Mouse (Mus musculus): Measurements from ENCODE around the gene Isl2. TPM values are rescaled to one million over a fixed set of nuclear protein-coding genes. Genes with fewer than 3 reads are reported as not detected.

The Isl2 gene
- polyA plus RNA-seq, 1 experiment from 2014 or later: not detected

DNA sequence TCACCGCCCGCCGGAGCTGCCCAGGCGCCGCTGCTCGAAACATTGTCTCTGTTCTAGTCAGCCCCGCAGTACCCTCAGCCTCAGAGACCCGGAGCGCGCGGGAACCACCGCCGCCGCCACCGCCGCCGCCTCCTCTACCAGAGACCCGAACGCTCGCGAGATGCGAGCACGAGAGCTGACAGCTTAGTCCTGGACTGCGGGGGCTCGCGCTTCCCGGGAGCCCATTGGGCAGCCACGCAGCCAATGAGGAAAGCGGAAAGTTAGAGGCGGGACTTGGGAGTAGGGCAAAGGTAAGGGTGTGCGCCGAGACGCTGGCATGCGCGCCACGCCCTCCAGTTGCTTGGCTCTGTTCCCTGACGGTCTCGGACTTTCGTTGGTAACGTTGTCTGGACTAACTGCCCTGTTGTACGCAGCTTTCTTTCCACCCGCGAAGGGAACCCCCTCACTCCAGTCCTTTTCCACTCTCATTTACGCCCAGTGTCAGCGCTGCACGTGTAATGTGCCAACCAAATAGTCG lies 26.4 kb upstream of the Isl2 start, which contains the start of gene Etfa:
Gene Etfa, minus strand, starts transcription at position 217 of the 517 bp plus-strand sequence.
- peak within 1 kb of the TSS; percentile 69 for H3K9ac ChIP-seq (ENCODE audit: low read depth, low read length)
- peak within 1 kb of the TSS; percentile 85 for H3K27ac ChIP-seq
- under 1% methylated on average over 47 of the region's 47 CpGs for WGBS
- no peaks in the 10 kb centered on the region for H3K36me3 ChIP-seq (ENCODE audit: insufficient read depth, low read length)
- ATAC-seq (replicated peaks; ENCODE audit: low FRiP score, low read depth) (peak; percentile 99), DNase-seq (ENCODE audit: low spot score) (peak; percentile 98)
- no peaks in the 10 kb centered on the region for H3K27me3 ChIP-seq (ENCODE audit: insufficient read depth, low read length)
- peak within 1 kb of the TSS; percentile 61 for H3K4me2 ChIP-seq (ENCODE audit: low read length)
- peak within 1 kb of the TSS; percentile 57 for H3K4me3 ChIP-seq (replicated peaks; ENCODE audit: low read depth, low read length)
- TF ChIP-seq CTCF (IDR thresholded peaks at IDR 0.05; ENCODE audit: low read depth): no peak
- H3K9me3 ChIP-seq (replicated peaks; ENCODE audit: low read length): no peaks in the 10 kb centered on the region
- 0 out of 2 replicates have a peak, but pooled peaks cover 4% of the 10 kb centered on the region for H3K4me1 ChIP-seq (replicated peaks; ENCODE audit: insufficient read depth, low read length)

GRCm38 (mm10) chr9:55525716-55526115 lies 12.8 kb upstream of the Isl2 start:
- Histone ChIP-seq H3K27me3 (ENCODE audit: insufficient read depth, low read length) (no peaks in the 10 kb centered on the region), H3K4me2 (ENCODE audit: low read length) (no peak overlapping the region), H3K9ac (ENCODE audit: low read depth, low read length) (no peak overlapping the region), H3K4me1 (replicated peaks; ENCODE audit: insufficient read depth, low read length) (no peaks in the 10 kb centered on the region), H3K36me3 (ENCODE audit: insufficient read depth, low read length) (no peaks in the 10 kb centered on the region), H3K4me3 (replicated peaks; ENCODE audit: low read depth, low read length) (no peak overlapping the region), H3K9me3 (replicated peaks; ENCODE audit: low read length) (no peaks in the 10 kb centered on the region), H3K27ac (no peak overlapping the region)
- no peak for DNase-seq (ENCODE audit: low spot score)
- TF ChIP-seq CTCF (IDR thresholded peaks at IDR 0.05; ENCODE audit: low read depth): peak; percentile 53
- no peak for ATAC-seq (replicated peaks; ENCODE audit: low FRiP score, low read depth)
- 50% methylated on average over 4 of the region's 4 CpGs for whole genome bisulfite sequencing

GRCm38 (mm10) chr9:55535907-55536306 lies 2.6 kb upstream of the Isl2 start:
- Histone ChIP-seq H3K9me3 (replicated peaks; ENCODE audit: low read length) (no peaks in the 10 kb centered on the region), H3K4me1 (replicated peaks; ENCODE audit: insufficient read depth, low read length) (peaks cover under 1% of the 10 kb centered on the region; the same call in 1 of the 2 replicates), H3K27ac (no peak overlapping the region), H3K36me3 (ENCODE audit: insufficient read depth, low read length) (no peaks in the 10 kb centered on the region), H3K9ac (ENCODE audit: low read depth, low read length) (no peak overlapping the region), H3K4me3 (replicated peaks; ENCODE audit: low read depth, low read length) (no peak overlapping the region), H3K4me2 (ENCODE audit: low read length) (no peak overlapping the region), H3K27me3 (ENCODE audit: insufficient read depth, low read length) (peaks cover 27% of the 10 kb centered on the region)
- ATAC-seq (replicated peaks; ENCODE audit: low FRiP score, low read depth) (no peak), DNase-seq (ENCODE audit: low spot score) (peak; percentile 80)
- TF ChIP-seq CTCF (IDR thresholded peaks at IDR 0.05; ENCODE audit: low read depth): peak; percentile 81
- 20% methylated on average over 3 of the region's 3 CpGs for WGBS

GRCm38 (mm10) chr9:55539006-55539405 lies 534 bp downstream of the Isl2 start:
- TF ChIP-seq CTCF (IDR thresholded peaks at IDR 0.05; ENCODE audit: low read depth): no peak
- DNase-seq (ENCODE audit: low spot score): no peak
- peaks cover 13% of the 10 kb centered on the region for H3K4me1 ChIP-seq (replicated peaks; ENCODE audit: insufficient read depth, low read length)
- 5% methylated on average over 1 of the region's 1 CpGs for WGBS
- no peak for ATAC-seq (replicated peaks; ENCODE audit: low FRiP score, low read depth)
- H3K9ac ChIP-seq (ENCODE audit: low read depth, low read length): no peak overlapping the region
- H3K36me3 ChIP-seq (ENCODE audit: insufficient read depth, low read length): no peaks in the 10 kb centered on the region
- H3K4me2 ChIP-seq (ENCODE audit: low read length): no peak overlapping the region
- H3K9me3 ChIP-seq (replicated peaks; ENCODE audit: low read length): no peaks in the 10 kb centered on the region
- H3K27me3 ChIP-seq (ENCODE audit: insufficient read depth, low read length): peaks cover 50% of the 10 kb centered on the region
- no peak overlapping the region for H3K27ac ChIP-seq
- H3K4me3 ChIP-seq (replicated peaks; ENCODE audit: low read depth, low read length): no peak overlapping the region

DNA sequence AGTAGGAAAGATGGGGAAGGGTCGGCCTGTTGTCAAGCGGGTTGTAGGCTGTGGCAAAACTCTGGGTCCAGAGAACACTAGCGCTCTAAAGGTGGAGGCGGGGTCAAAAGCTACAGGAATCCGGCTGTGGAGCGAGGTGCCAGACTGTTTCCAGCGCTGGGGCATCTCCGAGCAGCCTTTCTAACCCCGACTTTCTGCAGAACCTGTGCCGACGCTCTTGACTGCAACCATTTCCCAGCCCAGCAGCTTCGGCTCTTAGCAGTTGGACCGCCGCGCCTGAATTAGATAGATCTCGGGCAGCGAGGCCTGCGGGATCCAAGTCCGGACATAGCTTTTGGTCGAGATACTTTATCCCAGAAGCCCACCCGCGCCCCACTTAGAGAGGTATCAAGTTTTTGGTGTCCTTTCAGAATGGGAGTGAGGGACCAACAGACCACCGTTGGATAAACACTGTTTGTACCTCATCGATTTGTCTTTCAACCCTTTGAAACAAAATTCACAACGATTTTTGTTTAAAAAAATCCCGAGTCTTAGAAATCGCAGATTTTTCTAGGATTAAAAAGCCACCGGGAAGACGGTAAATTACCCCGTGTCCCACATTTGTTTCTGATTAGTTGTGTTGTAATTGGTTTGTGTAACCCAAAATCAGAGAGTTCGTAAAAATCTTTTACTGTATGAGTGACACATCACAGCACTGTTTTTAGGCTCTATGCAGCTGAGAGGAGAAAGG lies 1.4 kb downstream of the Isl2 start:
- H3K4me1 ChIP-seq (replicated peaks; ENCODE audit: insufficient read depth, low read length): peaks cover 18% of the 10 kb centered on the region
- no peaks in the 10 kb centered on the region for H3K36me3 ChIP-seq (ENCODE audit: insufficient read depth, low read length)
- H3K4me3 ChIP-seq (replicated peaks; ENCODE audit: low read depth, low read length): no peak overlapping the region
- no peaks in the 10 kb centered on the region for H3K9me3 ChIP-seq (replicated peaks; ENCODE audit: low read length)
- no peak for TF ChIP-seq CTCF (IDR thresholded peaks at IDR 0.05; ENCODE audit: low read depth)
- 2% methylated on average over 31 of the region's 31 CpGs for WGBS
- no peak overlapping the region for H3K27ac ChIP-seq
- ATAC-seq (replicated peaks; ENCODE audit: low FRiP score, low read depth): no peak
- DNase-seq (ENCODE audit: low spot score): peak; percentile 19
- no peak overlapping the region for H3K9ac ChIP-seq (ENCODE audit: low read depth, low read length)
- no peak overlapping the region for H3K4me2 ChIP-seq (ENCODE audit: low read length)
- peaks cover 59% of the 10 kb centered on the region for H3K27me3 ChIP-seq (ENCODE audit: insufficient read depth, low read length)

GRCm38 (mm10) chr9:55540391-55540770 lies 1.9 kb downstream of the Isl2 start:
- peak; percentile 25 for DNase-seq (ENCODE audit: low spot score)
- no peak overlapping the region for H3K27ac ChIP-seq
- peak overlapping the region; percentile 52 for H3K4me2 ChIP-seq (ENCODE audit: low read length)

More at GRCm38 (mm10) chr9:55540391-55540770, 1.9 kb downstream of the Isl2 start:
- WGBS: under 1% methylated on average over 12 of the region's 12 CpGs
- H3K36me3 ChIP-seq (ENCODE audit: insufficient read depth, low read length): no peaks in the 10 kb centered on the region
- H3K9ac ChIP-seq (ENCODE audit: low read depth, low read length): no peak overlapping the region
- peaks cover 64% of the 10 kb centered on the region for H3K27me3 ChIP-seq (ENCODE audit: insufficient read depth, low read length)
- H3K9me3 ChIP-seq (replicated peaks; ENCODE audit: low read length): no peaks in the 10 kb centered on the region
- TF ChIP-seq CTCF (IDR thresholded peaks at IDR 0.05; ENCODE audit: low read depth): no peak
- ATAC-seq (replicated peaks; ENCODE audit: low FRiP score, low read depth): no peak
- H3K4me3 ChIP-seq (replicated peaks; ENCODE audit: low read depth, low read length): peak overlapping the region; percentile 28
- H3K4me1 ChIP-seq (replicated peaks; ENCODE audit: insufficient read depth, low read length): peaks cover 21% of the 10 kb centered on the region

Measured in kidney, postnatal 0 days (tissue).